Mouse (Mus musculus) cerebellum, adult 2 months (tissue): Measurements from ENCODE around the gene Sacs.

Experiments
- CTCF ChIP-seq: fragments of 200-500 bp; IDR thresholded peaks from 2 replicates; pipeline ENCODE4 v1.5.1; 2011; ENCODE audit warnings: low read depth, mild to moderate bottlenecking, control low read depth, low read length, moderate library complexity, borderline replicate concordance; ENCODE audit not compliant: insufficient read depth
- POLR2A ChIP-seq: fragments of 200-500 bp; IDR thresholded peaks from 2 replicates; pipeline ENCODE4 v1.6.1; 2011; ENCODE audit warnings: low read length, control low read depth, borderline replicate concordance; ENCODE audit not compliant: insufficient read depth

GRCm38 (mm10) chr14:61238751-61239150 lies 100.5 kb downstream of the Sacs start:
- no peak for TF ChIP-seq POLR2A
- no peak for TF ChIP-seq CTCF
